8 mouse cellular contexts compared by ENCODE assay signal in genomic region chr5:122778231-122779226, GRCm38 (mm10). TPM values are rescaled to one million over a fixed set of nuclear protein-coding genes. Genes with fewer than 3 reads are reported as not detected.
DNase-seq lines count a peak whose midpoint lies in the region; ATAC-seq and TF ChIP-seq lines count a peak whose summit lies in the region.

No protein-coding gene starts in this region.

- H3K9me3 ChIP-seq in forebrain, embryonic 12.5 days = no peaks in the 10 kb centered on the region
- H3K9me3 ChIP-seq in intestine, postnatal 0 days (ENCODE audit: control insufficient read depth) = no peaks in the 10 kb centered on the region
- H3K9me3 ChIP-seq in liver, postnatal 0 days (ENCODE audit: low read length) = no peaks in the 10 kb centered on the region

- TF ChIP-seq CTCF in bone marrow, adult 2 months (IDR thresholded peaks at IDR 0.05; ENCODE audit: control insufficient read depth, insufficient read depth, low read length) = no peak
- TF ChIP-seq CTCF in intestine, postnatal 0 days (IDR thresholded peaks at IDR 0.05; ENCODE audit: low read depth) = no peak
- TF ChIP-seq CTCF in liver, postnatal 0 days (IDR thresholded peaks at IDR 0.05; ENCODE audit: low read depth) = no peak

- peak; percentile 62; the same call in 1 of the 2 replicates for ATAC-seq in forebrain, embryonic 12.5 days (ENCODE audit: low FRiP score)
- peak; percentile 51 for ATAC-seq in intestine, postnatal 0 days
- ATAC-seq in liver, postnatal 0 days = peak; percentile 53

- H3K27me3 ChIP-seq in forebrain, embryonic 12.5 days = no peaks in the 10 kb centered on the region
- H3K27me3 ChIP-seq in intestine, postnatal 0 days (replicated peaks; ENCODE audit: control insufficient read depth, insufficient read depth, low read length) = no peaks in the 10 kb centered on the region
- no peaks in the 10 kb centered on the region for H3K27me3 ChIP-seq in liver, postnatal 0 days (ENCODE audit: insufficient read depth, low read length)

- WGBS in bone marrow, adult 2 months = 1% methylated on average over 55 of the region's 55 CpGs
- WGBS in forebrain, embryonic 12.5 days = under 1% methylated on average over 28 of the region's 55 CpGs
- WGBS in intestine, postnatal 0 days = 5% methylated on average over 46 of the region's 55 CpGs
- 2% methylated on average over 38 of the region's 55 CpGs for WGBS in liver, postnatal 0 days (ENCODE audit: insufficient replicate concordance)

- H3K4me3 ChIP-seq in bone marrow, adult 2 months (replicated peaks; ENCODE audit: control insufficient read depth, low read depth, low read length) = peak overlapping the region; percentile 87
- H3K4me3 ChIP-seq in forebrain, embryonic 12.5 days (replicated peaks) = peak overlapping the region; percentile 92
- H3K4me3 ChIP-seq in intestine, postnatal 0 days (ENCODE audit: low read depth, low read length) = peak overlapping the region; percentile 78
- peak overlapping the region; percentile 92 for H3K4me3 ChIP-seq in liver, postnatal 0 days (ENCODE audit: low read depth, low read length)

- peak; percentile 62 for DNase-seq in right cerebral cortex, adult 18-20 months
- DNase-seq in right cerebral cortex, postnatal 4 days = no peak
- peak; percentile 57 for DNase-seq in liver, postnatal 0 days
- peak; percentile 49 for DNase-seq in right cerebral cortex, postnatal 25 days
- no peak for DNase-seq in gastrocnemius, postnatal 25 days

- H3K4me1 ChIP-seq in bone marrow, adult 2 months (ENCODE audit: control insufficient read depth, insufficient read depth, low read length) = peaks cover 4% of the 10 kb centered on the region
- H3K4me1 ChIP-seq in forebrain, embryonic 12.5 days = peaks cover 19% of the 10 kb centered on the region
- H3K4me1 ChIP-seq in intestine, postnatal 0 days (replicated peaks; ENCODE audit: control insufficient read depth, insufficient read depth, low read length) = no peaks in the 10 kb centered on the region
- peaks cover 22% of the 10 kb centered on the region for H3K4me1 ChIP-seq in liver, postnatal 0 days (ENCODE audit: insufficient read depth)

- peak overlapping the region; percentile 93 for H3K9ac ChIP-seq in forebrain, embryonic 12.5 days
- peak overlapping the region; percentile 89 for H3K9ac ChIP-seq in intestine, postnatal 0 days (ENCODE audit: low read depth, low read length)
- H3K9ac ChIP-seq in liver, postnatal 0 days (replicated peaks) = peak overlapping the region; percentile 97

- peak overlapping the region; percentile 80 for H3K4me2 ChIP-seq in forebrain, embryonic 12.5 days
- peak overlapping the region; percentile 99 for H3K4me2 ChIP-seq in intestine, postnatal 0 days (replicated peaks; ENCODE audit: low read depth)
- peak overlapping the region; percentile 97 for H3K4me2 ChIP-seq in liver, postnatal 0 days (ENCODE audit: low read depth, low read length)

- no peak for TF ChIP-seq POLR2A in bone marrow, adult 2 months (IDR thresholded peaks at IDR 0.05; ENCODE audit: borderline replicate concordance, control insufficient read depth, low read depth, low read length)

- no peaks in the 10 kb centered on the region for H3K36me3 ChIP-seq in forebrain, embryonic 12.5 days (replicated peaks)
- H3K36me3 ChIP-seq in intestine, postnatal 0 days (ENCODE audit: control insufficient read depth, insufficient read depth) = no peaks in the 10 kb centered on the region; the same call in 1 of the 2 replicates
- no peaks in the 10 kb centered on the region for H3K36me3 ChIP-seq in liver, postnatal 0 days (replicated peaks; ENCODE audit: insufficient read depth, low read length)

- no peak for TF ChIP-seq EP300 in liver, postnatal 0 days (IDR thresholded peaks at IDR 0.05; ENCODE audit: low read depth)

- H3K27ac ChIP-seq in bone marrow, adult 2 months (ENCODE audit: control insufficient read depth, insufficient read depth, low read depth, low read length, poor library complexity) = peak overlapping the region; percentile 97
- no peak overlapping the region for H3K27ac ChIP-seq in forebrain, embryonic 12.5 days
- H3K27ac ChIP-seq in intestine, postnatal 0 days (ENCODE audit: low read depth, low read length) = peak overlapping the region; percentile 64; the same call in 1 of the 2 replicates
- H3K27ac ChIP-seq in liver, postnatal 0 days (ENCODE audit: low read depth) = peak overlapping the region; percentile 86

RNA-seq across cellular contexts. Expression of gene Camkk2, which starts 0.7 kb away (rescaled TPM):
- polyA plus RNA-seq in bone marrow, adult 2 months (2011; ENCODE audit: insufficient read depth, insufficient read length, low replicate concordance, missing spikeins) = 15.8 and 31.8 TPM in 2 replicates
- polyA plus RNA-seq in forebrain, embryonic 12.5 days (2016; fragmentation: Nextera tagmentation; extraction: Ambion mirVana) = 34.5 and 35.1 TPM in 2 replicates
- polyA plus RNA-seq in intestine, postnatal 0 days (2015; fragmentation: Nextera tagmentation; extraction: Ambion mirVana) = 11.0 and 13.4 TPM in 2 replicates
- polyA plus RNA-seq in liver, postnatal 0 days (2015; fragmentation: Nextera tagmentation; extraction: Ambion mirVana) = 9.7 and 10.6 TPM in 2 replicates
- 1 to 10 TPM; 4.7 to 7.5 TPM for total RNA-seq in gastrocnemius, postnatal 25 days (2021)

RNA-seq across cellular contexts. Expression of gene Anapc5, which starts 42.6 kb away (rescaled TPM):
- polyA plus RNA-seq in bone marrow, adult 2 months (2011; ENCODE audit: insufficient read depth, insufficient read length, low replicate concordance, missing spikeins) = 204 and 228 TPM in 2 replicates
- polyA plus RNA-seq in forebrain, embryonic 12.5 days (2016; fragmentation: Nextera tagmentation; extraction: Ambion mirVana) = 563 and 568 TPM in 2 replicates
- 134 and 145 TPM in 2 replicates for polyA plus RNA-seq in intestine, postnatal 0 days (2015; fragmentation: Nextera tagmentation; extraction: Ambion mirVana)
- polyA plus RNA-seq in liver, postnatal 0 days (2015; fragmentation: Nextera tagmentation; extraction: Ambion mirVana) = 103 and 117 TPM in 2 replicates
- total RNA-seq in gastrocnemius, postnatal 25 days (2021) = 100 to 1,000 TPM; 247 to 262 TPM

Comparison
In these comparisons a context has a peak if more than half of its experiments do, and no peak if none do; other contexts are left out.
1. DNase-seq: peak in right cerebral cortex, adult 18-20 months (single experiment), liver, postnatal 0 days (single experiment) and right cerebral cortex, postnatal 25 days (single experiment); none in right cerebral cortex, postnatal 4 days (single experiment) and gastrocnemius, postnatal 25 days (single experiment).
2. Peak in every context shown above with its lines, with median percentiles within 50 percentile points of each other: H3K4me3 ChIP-seq, ATAC-seq, H3K4me2 ChIP-seq and H3K9ac ChIP-seq.